Mouse (Mus musculus): Measurements from ENCODE around the gene Serpina1c. TPM values are rescaled to one million over a fixed set of nuclear protein-coding genes. Genes with fewer than 3 reads are reported as not detected.
"Not testable (repeated sequence)": the region's sequence is repeated elsewhere in the genome, so short reads cannot be mapped to it uniquely, and the experiment has no call there.

The Serpina1c gene
- total RNA-seq (2014; rRNA removed) (not detected in 2 replicates), polyA plus RNA-seq (2015; fragmentation: Nextera tagmentation; extraction: Ambion mirVana) (not detected in 2 replicates)

- H3K9ac ChIP-seq (replicated peaks; ENCODE audit: low read length, poor library complexity, severe bottlenecking); H3K27ac ChIP-seq (ENCODE audit: low read depth, low read length); H3K27me3 ChIP-seq (ENCODE audit: insufficient read depth, low read length); H3K9me3 ChIP-seq (ENCODE audit: low read length); H3K4me1 ChIP-seq (ENCODE audit: insufficient read depth, low read length); H3K4me3 ChIP-seq (ENCODE audit: low read depth, low read length); H3K36me3 ChIP-seq (ENCODE audit: insufficient read depth, low read length); DNase-seq (ENCODE audit: low spot score); H3K4me2 ChIP-seq (ENCODE audit: low read depth, low read length, poor library complexity, severe bottlenecking); ATAC-seq (ENCODE audit: low FRiP score): not testable (repeated sequence)
- WGBS: 88% methylated on average over 4 of the region's 4 CpGs
These were observed at the start of gene Serpina1c for GRCm38 (mm10) chr12:103904837-103905340. Gene Serpina1c, minus strand, starts transcription at chr12:103904887.

- H3K4me3 ChIP-seq (ENCODE audit: low read depth, low read length); ATAC-seq (ENCODE audit: low FRiP score); H3K4me1 ChIP-seq (ENCODE audit: insufficient read depth, low read length); H3K36me3 ChIP-seq (ENCODE audit: insufficient read depth, low read length); H3K9me3 ChIP-seq (ENCODE audit: low read length); H3K4me2 ChIP-seq (ENCODE audit: low read depth, low read length, poor library complexity, severe bottlenecking); DNase-seq (ENCODE audit: low spot score); H3K27me3 ChIP-seq (ENCODE audit: insufficient read depth, low read length); H3K9ac ChIP-seq (replicated peaks; ENCODE audit: low read length, poor library complexity, severe bottlenecking); H3K27ac ChIP-seq (ENCODE audit: low read depth, low read length): not testable (repeated sequence)
- WGBS: 95% methylated on average over 2 of the region's 3 CpGs
These were observed 48.3 kb upstream of the Serpina1c start for GRCm38 (mm10) chr12:103952972-103953371.

- H3K9me3 ChIP-seq (ENCODE audit: low read length): no peaks in the 10 kb centered on the region
- H3K4me1 ChIP-seq (ENCODE audit: insufficient read depth, low read length): no peaks in the 10 kb centered on the region
- H3K4me2 ChIP-seq (ENCODE audit: low read depth, low read length, poor library complexity, severe bottlenecking): no peak overlapping the region
- DNase-seq (ENCODE audit: low spot score) (no peak), ATAC-seq (ENCODE audit: low FRiP score) (no peak)
- H3K27ac ChIP-seq (ENCODE audit: low read depth, low read length): no peak overlapping the region
- H3K36me3 ChIP-seq (ENCODE audit: insufficient read depth, low read length): no peaks in the 10 kb centered on the region
- 77% methylated on average over 4 of the region's 4 CpGs for WGBS
- TF ChIP-seq CTCF (IDR thresholded peaks at IDR 0.05): no peak
- no peak overlapping the region for H3K9ac ChIP-seq (replicated peaks; ENCODE audit: low read length, poor library complexity, severe bottlenecking)
- H3K27me3 ChIP-seq (ENCODE audit: insufficient read depth, low read length): no peaks in the 10 kb centered on the region
- no peak overlapping the region for H3K4me3 ChIP-seq (ENCODE audit: low read depth, low read length)
These were observed 41.6 kb upstream of the Serpina1c start for GRCm38 (mm10) chr12:103946243-103946642.

- H3K4me3 ChIP-seq (ENCODE audit: low read depth, low read length); H3K27me3 ChIP-seq (ENCODE audit: insufficient read depth, low read length); H3K9me3 ChIP-seq (ENCODE audit: low read length); H3K36me3 ChIP-seq (ENCODE audit: insufficient read depth, low read length); ATAC-seq (ENCODE audit: low FRiP score); DNase-seq (ENCODE audit: low spot score); H3K9ac ChIP-seq (replicated peaks; ENCODE audit: low read length, poor library complexity, severe bottlenecking); H3K4me1 ChIP-seq (ENCODE audit: insufficient read depth, low read length); H3K4me2 ChIP-seq (ENCODE audit: low read depth, low read length, poor library complexity, severe bottlenecking); H3K27ac ChIP-seq (ENCODE audit: low read depth, low read length): not testable (repeated sequence)
- WGBS: 96% methylated on average over 10 of the region's 16 CpGs
These were observed 4.5 kb upstream of the Serpina1c start for GRCm38 (mm10) chr12:103909181-103909580.

GRCm38 (mm10) chr12:103907746-103908145 is 3.1 kb upstream of the Serpina1c start:
- not testable (repeated sequence) for H3K4me2 ChIP-seq (ENCODE audit: low read depth, low read length, poor library complexity, severe bottlenecking); H3K9me3 ChIP-seq (ENCODE audit: low read length); H3K4me1 ChIP-seq (ENCODE audit: insufficient read depth, low read length); H3K9ac ChIP-seq (replicated peaks; ENCODE audit: low read length, poor library complexity, severe bottlenecking); H3K36me3 ChIP-seq (ENCODE audit: insufficient read depth, low read length); DNase-seq (ENCODE audit: low spot score); H3K27me3 ChIP-seq (ENCODE audit: insufficient read depth, low read length); H3K27ac ChIP-seq (ENCODE audit: low read depth, low read length); ATAC-seq (ENCODE audit: low FRiP score); H3K4me3 ChIP-seq (ENCODE audit: low read depth, low read length)
- 24% methylated on average over 1 of the region's 1 CpGs for WGBS

- 90% methylated on average over 3 of the region's 3 CpGs for WGBS
- ATAC-seq (ENCODE audit: low FRiP score); H3K4me2 ChIP-seq (ENCODE audit: low read depth, low read length, poor library complexity, severe bottlenecking); H3K9me3 ChIP-seq (ENCODE audit: low read length); H3K27me3 ChIP-seq (ENCODE audit: insufficient read depth, low read length); H3K4me3 ChIP-seq (ENCODE audit: low read depth, low read length); H3K4me1 ChIP-seq (ENCODE audit: insufficient read depth, low read length); H3K36me3 ChIP-seq (ENCODE audit: insufficient read depth, low read length); H3K27ac ChIP-seq (ENCODE audit: low read depth, low read length); DNase-seq (ENCODE audit: low spot score); H3K9ac ChIP-seq (replicated peaks; ENCODE audit: low read length, poor library complexity, severe bottlenecking): not testable (repeated sequence)
These were observed 2.8 kb downstream of the Serpina1c start for GRCm38 (mm10) chr12:103901929-103902328.

GRCm38 (mm10) chr12:103866873-103867272 is 37.8 kb downstream of the Serpina1c start:
- not testable (repeated sequence) for DNase-seq (ENCODE audit: low spot score); H3K27me3 ChIP-seq (ENCODE audit: insufficient read depth, low read length); H3K4me1 ChIP-seq (ENCODE audit: insufficient read depth, low read length); H3K4me3 ChIP-seq (ENCODE audit: low read depth, low read length); H3K9me3 ChIP-seq (ENCODE audit: low read length); H3K36me3 ChIP-seq (ENCODE audit: insufficient read depth, low read length); H3K4me2 ChIP-seq (ENCODE audit: low read depth, low read length, poor library complexity, severe bottlenecking); H3K27ac ChIP-seq (ENCODE audit: low read depth, low read length); H3K9ac ChIP-seq (replicated peaks; ENCODE audit: low read length, poor library complexity, severe bottlenecking); ATAC-seq (ENCODE audit: low FRiP score)
- WGBS: 86% methylated on average over 1 of the region's 1 CpGs

- not testable (repeated sequence) for H3K4me3 ChIP-seq (ENCODE audit: low read depth, low read length); DNase-seq (ENCODE audit: low spot score); H3K9ac ChIP-seq (replicated peaks; ENCODE audit: low read length, poor library complexity, severe bottlenecking); H3K27ac ChIP-seq (ENCODE audit: low read depth, low read length); H3K27me3 ChIP-seq (ENCODE audit: insufficient read depth, low read length); H3K9me3 ChIP-seq (ENCODE audit: low read length); H3K4me1 ChIP-seq (ENCODE audit: insufficient read depth, low read length); H3K4me2 ChIP-seq (ENCODE audit: low read depth, low read length, poor library complexity, severe bottlenecking); ATAC-seq (ENCODE audit: low FRiP score); H3K36me3 ChIP-seq (ENCODE audit: insufficient read depth, low read length)
- WGBS: 80% methylated on average over 9 of the region's 9 CpGs
These were observed 41.3 kb downstream of the Serpina1c start, which contains the start of gene Serpina1a for GRCm38 (mm10) chr12:103863101-103863974. Gene Serpina1a, minus strand, starts transcription at chr12:103863562.

Measured in midbrain, postnatal 0 days (tissue).